In genomic region chr11:113166517-113166916, GRCm38 (mm10) we compare ENCODE assay signal across 13 mouse cellular contexts.
A peak's percentile ranks its signal among the peaks of the same experiment; 100 is the strongest.
DNase-seq lines count a peak whose midpoint lies in the region; ATAC-seq lines count a peak whose summit lies in the region.
"Had no signal": no experiment of that assay in that cellular context is flagged by ENCODE, and none has a peak within 500 bp of the region (broad histone marks: within the 10 kb centered on the region; RNA-seq: fewer than 3 reads in every experiment).

No protein-coding gene starts in this region.

- no peak for DNase-seq in forebrain, embryonic 10.5 days (ENCODE audit: extremely low spot score, low spot score)
- peak; percentile 25 for DNase-seq in kidney, adult 18-20 months
- no peak for DNase-seq in frontal cortex, adult 2 months (ENCODE audit: extremely low spot score in 1 of 2, low spot score in 1 of 2)
- DNase-seq in spleen, postnatal 10 days (ENCODE audit: low spot score in 2 of 2) = no peak
- DNase-seq: cerebellum, adult 18-20 months; gastrocnemius, postnatal 10 days; midbrain, embryonic 14.5 days; thymus, postnatal 4 days had no signal

- no peak for ATAC-seq in forebrain, embryonic 15.5 days (replicated peaks)
- ATAC-seq in kidney, embryonic 14.5 days (ENCODE audit: low FRiP score, low TSS enrichment) = no peak
- 0 out of 2 replicates have a peak, but pooled peaks have one; percentile 2 for ATAC-seq in kidney, embryonic 15.5 days (replicated peaks; ENCODE audit: low FRiP score)
- ATAC-seq: activated CD4-positive, CD25-positive, alpha-beta regulatory T cell, adult 4 months had no signal

- H3K4me1 ChIP-seq in forebrain, embryonic 10.5 days = peaks cover 87% of the 10 kb centered on the region
- peaks cover 51% of the 10 kb centered on the region for H3K4me1 ChIP-seq in forebrain, embryonic 15.5 days
- peaks cover 31% of the 10 kb centered on the region for H3K4me1 ChIP-seq in kidney, embryonic 14.5 days (ENCODE audit: control insufficient read depth, insufficient read depth, low read length)
- no peaks in the 10 kb centered on the region; the same call in 1 of the 2 replicates for H3K4me1 ChIP-seq in brown adipose tissue, adult 24 weeks (ENCODE audit: control insufficient read depth, insufficient read depth, insufficient read length, low read length)
- H3K4me1 ChIP-seq in kidney, embryonic 15.5 days = peaks cover 52% of the 10 kb centered on the region

- no peak overlapping the region for H3K4me3 ChIP-seq in forebrain, embryonic 10.5 days
- H3K4me3 ChIP-seq in forebrain, embryonic 15.5 days = no peak overlapping the region
- no peak overlapping the region for H3K4me3 ChIP-seq in kidney, embryonic 14.5 days (ENCODE audit: low read length)
- no peak overlapping the region for H3K4me3 ChIP-seq in brown adipose tissue, adult 24 weeks (ENCODE audit: insufficient read depth, low read depth, low read length)
- no peak overlapping the region for H3K4me3 ChIP-seq in kidney, embryonic 15.5 days (replicated peaks)

- no peaks in the 10 kb centered on the region; the same call in 1 of the 2 replicates for H3K27me3 ChIP-seq in forebrain, embryonic 10.5 days (ENCODE audit: poor library complexity, severe bottlenecking)
- H3K27me3 ChIP-seq in forebrain, embryonic 15.5 days = no peaks in the 10 kb centered on the region
- no peaks in the 10 kb centered on the region for H3K27me3 ChIP-seq in kidney, embryonic 14.5 days (ENCODE audit: control insufficient read depth, insufficient read depth, low read length)
- peaks cover 3% of the 10 kb centered on the region; the same call in 1 of the 2 replicates for H3K27me3 ChIP-seq in kidney, embryonic 15.5 days

- H3K4me2 ChIP-seq in forebrain, embryonic 15.5 days (replicated peaks) = no peak overlapping the region
- H3K4me2 ChIP-seq in kidney, embryonic 14.5 days (replicated peaks; ENCODE audit: low read depth, low read length) = no peak overlapping the region
- H3K4me2 ChIP-seq in kidney, embryonic 15.5 days = no peak overlapping the region

- no peaks in the 10 kb centered on the region for H3K9me3 ChIP-seq in forebrain, embryonic 10.5 days
- H3K9me3 ChIP-seq in forebrain, embryonic 15.5 days = no peaks in the 10 kb centered on the region
- H3K9me3 ChIP-seq in kidney, embryonic 14.5 days (ENCODE audit: control insufficient read depth, low read length) = no peaks in the 10 kb centered on the region
- H3K9me3 ChIP-seq in kidney, embryonic 15.5 days (replicated peaks) = no peaks in the 10 kb centered on the region

- H3K36me3 ChIP-seq in forebrain, embryonic 10.5 days (replicated peaks) = peaks cover 3% of the 10 kb centered on the region; the same call in 1 of the 2 replicates
- H3K36me3 ChIP-seq in forebrain, embryonic 15.5 days = no peaks in the 10 kb centered on the region
- H3K36me3 ChIP-seq in kidney, embryonic 14.5 days (ENCODE audit: control insufficient read depth, insufficient read depth, low read length) = no peaks in the 10 kb centered on the region
- no peaks in the 10 kb centered on the region for H3K36me3 ChIP-seq in kidney, embryonic 15.5 days

- H3K9ac ChIP-seq in forebrain, embryonic 15.5 days (replicated peaks) = no peak overlapping the region
- H3K9ac ChIP-seq in kidney, embryonic 14.5 days (ENCODE audit: low read depth, low read length) = no peak overlapping the region
- no peak overlapping the region for H3K9ac ChIP-seq in kidney, embryonic 15.5 days

- H3K27ac ChIP-seq in forebrain, embryonic 10.5 days = peak overlapping the region; percentile 62
- H3K27ac ChIP-seq in forebrain, embryonic 15.5 days (replicated peaks) = no peak overlapping the region
- H3K27ac ChIP-seq in kidney, embryonic 14.5 days (ENCODE audit: low read depth, low read length) = no peak overlapping the region
- peak overlapping the region; percentile 73 for H3K27ac ChIP-seq in brown adipose tissue, adult 24 weeks (replicated peaks; ENCODE audit: low read depth, low read length)
- 0 out of 2 replicates have a peak overlapping the region, but pooled peaks have one; percentile 56 for H3K27ac ChIP-seq in kidney, embryonic 15.5 days

- WGBS in forebrain, embryonic 10.5 days = 69% methylated on average over 4 of the region's 4 CpGs
- WGBS in forebrain, embryonic 15.5 days = 56% methylated on average over 4 of the region's 4 CpGs
- 62% methylated on average over 4 of the region's 4 CpGs for WGBS in kidney, embryonic 14.5 days
- 52% methylated on average over 4 of the region's 4 CpGs for WGBS in kidney, embryonic 15.5 days

Comparison
In these comparisons a context has a peak if more than half of its experiments do, and no peak if none do; other contexts are left out.
1. H3K27ac ChIP-seq: peak in forebrain, embryonic 10.5 days (single experiment), brown adipose tissue, adult 24 weeks (single experiment) and kidney, embryonic 15.5 days (single experiment); none in forebrain, embryonic 15.5 days (single experiment) and kidney, embryonic 14.5 days (single experiment).